Mouse (Mus musculus) telencephalon, adult 2 months (tissue): ENCODE results near the gene Olfr155.

ENCODE experiments used
- DNase-seq: peaks from one replicate; pipeline ENCODE4 v3.0.0-alpha.2; 2011; ENCODE audit warnings: low read depth, low spot score

Gene Olfr155

GRCm38 (mm10) chr4:43891247-43891646 is 39.9 kb downstream of the Olfr155 start:
- no peak for DNase-seq

DNA sequence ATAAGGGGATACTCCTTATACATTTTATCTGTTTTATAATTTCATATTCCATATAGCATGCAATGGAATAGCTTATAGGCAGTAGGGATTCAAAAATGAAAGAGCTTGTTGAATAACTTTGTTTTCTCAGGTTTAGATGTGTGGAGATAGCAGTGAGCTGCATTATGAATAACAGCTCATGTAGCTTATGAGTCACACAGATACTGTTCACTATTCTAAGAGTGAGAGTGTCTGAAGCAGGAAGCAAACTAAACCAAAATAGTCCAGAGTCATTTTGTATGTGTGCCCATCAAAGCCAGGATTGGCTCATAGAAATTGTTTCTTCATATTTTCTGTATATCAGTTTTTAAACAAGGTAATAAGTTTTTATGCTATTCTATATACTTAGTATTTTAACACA is 45.8 kb downstream of the Olfr155 start:
- no peak for DNase-seq

DNA sequence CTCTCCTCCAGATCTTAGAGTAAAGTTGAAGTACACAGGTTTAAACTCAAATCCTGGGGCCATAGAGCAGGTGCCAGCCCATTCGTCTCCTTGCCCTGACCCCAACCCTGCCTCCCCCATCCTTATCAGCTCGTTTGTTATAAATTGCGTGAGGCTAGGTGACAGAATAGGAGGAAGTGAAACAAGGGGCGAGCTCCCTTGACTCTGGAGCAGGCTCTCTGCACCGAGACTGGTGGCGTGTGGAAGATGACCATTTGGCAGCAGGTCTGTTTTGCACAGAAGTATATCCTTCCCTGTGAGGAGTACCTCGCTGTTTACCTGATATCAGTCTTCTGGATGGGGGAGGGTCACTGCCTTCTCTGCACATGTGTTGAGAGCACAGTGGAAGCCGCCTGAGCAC is 47.8 kb downstream of the Olfr155 start:
- no peak for DNase-seq

- DNase-seq = no peak
Measured at GRCm38 (mm10) chr4:43903690-43904089, 52.3 kb downstream of the Olfr155 start.

- peak; percentile 41 for DNase-seq
Measured at GRCm38 (mm10) chr4:43906443-43906842, 55.1 kb downstream of the Olfr155 start.
